Mouse (Mus musculus) limb, embryonic 11.5 days (tissue): ENCODE measurements at regions not wholly inside any gene's neighbourhood (a gene's known extent, or its start where the extent isn't known, plus 50 kb on each side); places are given as distances from the start of the nearest gene placed in this dataset.

ENCODE experiments used
- ATAC-seq: fragments of 200-750 bp; cut with Nextera tagmentation; 2 replicates; pipeline ENCODE4 v1.8.0; 2017; ENCODE audit warnings: low read depth; ENCODE audit not compliant: insufficient number of reproducible peaks, low FRiP score, low TSS enrichment
- DNase-seq: peaks from one replicate; pipeline ENCODE4 v3.0.0-alpha.2; 2015; ENCODE audit warnings: low spot score
- H3K27ac ChIP-seq: fragments of 300-500 bp; sonication (generic); replicated peaks from 2 replicates; pipeline ENCODE4 v1.5.1; 2014; ENCODE audit warnings: low read depth, mild to moderate bottlenecking, low read length
- H3K27me3 ChIP-seq: fragments of 300-500 bp; sonication (generic); 2 replicates; pipeline ENCODE4 v1.6.1; 2014; ENCODE audit warnings: mild to moderate bottlenecking, low read length, mixed read lengths; ENCODE audit not compliant: control insufficient read depth, insufficient read depth
- H3K36me3 ChIP-seq: fragments of 300-500 bp; sonication (generic); 2 replicates; pipeline ENCODE4 v1.6.1; 2014; ENCODE audit warnings: mild to moderate bottlenecking, low read length, moderate library complexity, mixed read lengths; ENCODE audit not compliant: control insufficient read depth, insufficient read depth
- H3K4me1 ChIP-seq: fragments of 300-500 bp; sonication (generic); 2 replicates; pipeline ENCODE4 v1.6.1; 2014; ENCODE audit warnings: low read length, mixed read lengths; ENCODE audit not compliant: control insufficient read depth, insufficient read depth
- H3K4me2 ChIP-seq: fragments of 300-500 bp; sonication (generic); 2 replicates; pipeline ENCODE4 v1.6.1; 2014; ENCODE audit warnings: low read depth, mild to moderate bottlenecking, moderate library complexity; ENCODE audit not compliant: severe bottlenecking
- H3K4me3 ChIP-seq: fragments of 300-500 bp; sonication (generic); 2 replicates; pipeline ENCODE4 v1.5.1; 2014; ENCODE audit warnings: low read depth, low read length
- H3K9ac ChIP-seq: fragments of 300-500 bp; sonication (generic); 2 replicates; pipeline ENCODE4 v1.6.1; 2014; ENCODE audit warnings: mild to moderate bottlenecking, low read length
- H3K9me3 ChIP-seq: fragments of 300-500 bp; sonication (generic); 2 replicates; pipeline ENCODE4 v1.6.1; 2016; ENCODE audit warnings: low read length; ENCODE audit not compliant: control insufficient read depth
- WGBS: fragments of 180-500 bp; shearing (Covaris S2); extraction: QIAGEN DNeasy Blood & Tissue Kit; methylation state at CpG from one replicate; pipeline ENCODE4 v1.1.7; 2014; 5-methylcytosine and 5-hydroxymethylcytosine counted together

GRCm38 (mm10) chr16:54770871-54771270 is 526.9 kb downstream of the Zpld1 start:
- DNase-seq = no peak
- no peak overlapping the region for H3K4me3 ChIP-seq
- no peak overlapping the region for H3K27ac ChIP-seq
- 93% methylated on average over 4 of the region's 4 CpGs for WGBS
- ATAC-seq = no peak
- H3K36me3 ChIP-seq = no peaks in the 10 kb centered on the region
- no peaks in the 10 kb centered on the region for H3K27me3 ChIP-seq
- H3K4me2 ChIP-seq = no peak overlapping the region
- H3K9ac ChIP-seq = no peak overlapping the region
- no peaks in the 10 kb centered on the region for H3K9me3 ChIP-seq
- no peaks in the 10 kb centered on the region for H3K4me1 ChIP-seq

DNA sequence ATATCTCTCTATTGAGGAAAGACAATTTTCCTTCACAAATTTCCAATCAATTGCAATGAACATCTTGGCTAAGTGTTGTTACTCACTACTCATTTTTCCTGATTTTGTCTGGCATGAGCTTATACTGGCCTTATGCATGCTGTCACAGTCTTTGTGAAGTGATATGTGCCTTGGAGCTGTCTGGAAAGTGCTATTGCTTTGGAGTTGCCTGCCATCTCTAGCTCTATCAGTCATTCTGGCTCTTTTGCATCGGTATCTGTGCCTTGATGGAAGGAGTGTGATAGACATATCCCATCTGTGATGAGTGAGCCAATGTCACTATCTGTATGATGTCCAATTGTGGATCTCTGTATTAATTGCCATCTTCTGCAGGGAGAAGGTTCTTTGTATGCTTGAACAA is 553.6 kb downstream of the Zpld1 start:
- Histone ChIP-seq H3K27ac (no peak overlapping the region), H3K4me2 (no peak overlapping the region), H3K4me3 (no peak overlapping the region), H3K36me3 (no peaks in the 10 kb centered on the region), H3K9me3 (no peaks in the 10 kb centered on the region), H3K9ac (no peak overlapping the region), H3K4me1 (no peaks in the 10 kb centered on the region), H3K27me3 (no peaks in the 10 kb centered on the region)
- ATAC-seq (no peak), DNase-seq (no peak)
- 79% methylated on average over 1 of the region's 1 CpGs for WGBS

DNA sequence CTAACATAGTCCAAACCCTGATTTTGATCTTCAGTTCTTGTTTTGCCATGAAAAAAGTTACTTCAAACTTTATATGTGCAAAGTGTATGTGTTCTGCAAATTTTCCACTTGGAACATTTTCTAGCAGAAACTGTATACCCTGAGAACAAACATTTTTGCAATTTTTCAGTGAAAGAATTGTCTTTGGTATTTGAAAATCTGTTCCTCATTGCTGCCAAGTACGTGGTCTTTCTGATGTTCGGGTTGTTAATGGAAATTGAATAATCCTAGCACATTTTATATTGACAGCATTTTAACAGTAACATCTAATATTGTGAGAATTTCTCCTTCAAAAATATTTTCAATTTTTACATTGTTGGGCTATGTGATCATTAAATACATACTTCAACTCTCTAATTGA is 564.3 kb downstream of the Zpld1 start:
- no peaks in the 10 kb centered on the region for H3K4me1 ChIP-seq
- ATAC-seq (no peak), DNase-seq (no peak)
- no peak overlapping the region for H3K4me2 ChIP-seq
- H3K9ac ChIP-seq = no peak overlapping the region
- H3K27me3 ChIP-seq = no peaks in the 10 kb centered on the region
- no peak overlapping the region for H3K27ac ChIP-seq
- no peaks in the 10 kb centered on the region for H3K9me3 ChIP-seq
- no peak overlapping the region for H3K4me3 ChIP-seq
- no peaks in the 10 kb centered on the region for H3K36me3 ChIP-seq
- WGBS = 83% methylated on average over 2 of the region's 2 CpGs

GRCm38 (mm10) chr16:54707880-54708279 is 589.9 kb downstream of the Zpld1 start:
- Histone ChIP-seq H3K9me3 (no peaks in the 10 kb centered on the region), H3K4me1 (no peaks in the 10 kb centered on the region), H3K27me3 (no peaks in the 10 kb centered on the region), H3K27ac (no peak overlapping the region), H3K36me3 (no peaks in the 10 kb centered on the region), H3K4me3 (no peak overlapping the region), H3K9ac (no peak overlapping the region), H3K4me2 (no peak overlapping the region)
- no peak for ATAC-seq
- no peak for DNase-seq
- WGBS = 95% methylated on average over 3 of the region's 3 CpGs

DNA sequence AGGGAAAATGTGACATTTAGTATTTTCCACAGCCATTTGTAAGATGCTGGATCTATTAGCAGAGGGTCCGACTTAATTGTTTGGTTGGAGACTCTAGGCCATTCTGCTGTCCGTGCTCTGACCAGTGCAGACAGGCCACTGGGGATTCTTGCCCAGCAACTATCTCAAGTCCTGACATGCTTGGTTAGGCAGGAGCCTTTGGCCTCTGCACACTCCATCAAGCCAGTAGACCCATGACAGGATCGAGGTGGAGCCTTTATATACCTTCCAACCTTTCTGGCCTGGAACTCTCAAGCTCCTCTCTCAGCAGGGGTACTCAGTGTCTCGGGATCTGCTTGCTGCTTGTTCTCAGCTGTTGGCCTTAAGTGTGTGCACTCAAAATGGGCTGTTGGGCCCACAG is 615.0 kb downstream of the Zpld1 start:
- Histone ChIP-seq H3K4me1 (no peaks in the 10 kb centered on the region), H3K4me2 (no peak overlapping the region), H3K27me3 (no peaks in the 10 kb centered on the region), H3K4me3 (no peak overlapping the region), H3K9me3 (no peaks in the 10 kb centered on the region), H3K9ac (no peak overlapping the region), H3K27ac (no peak overlapping the region), H3K36me3 (no peaks in the 10 kb centered on the region)
- DNase-seq (peak; percentile 21), ATAC-seq (no peak)
- 37% methylated on average over 4 of the region's 4 CpGs for WGBS

DNA sequence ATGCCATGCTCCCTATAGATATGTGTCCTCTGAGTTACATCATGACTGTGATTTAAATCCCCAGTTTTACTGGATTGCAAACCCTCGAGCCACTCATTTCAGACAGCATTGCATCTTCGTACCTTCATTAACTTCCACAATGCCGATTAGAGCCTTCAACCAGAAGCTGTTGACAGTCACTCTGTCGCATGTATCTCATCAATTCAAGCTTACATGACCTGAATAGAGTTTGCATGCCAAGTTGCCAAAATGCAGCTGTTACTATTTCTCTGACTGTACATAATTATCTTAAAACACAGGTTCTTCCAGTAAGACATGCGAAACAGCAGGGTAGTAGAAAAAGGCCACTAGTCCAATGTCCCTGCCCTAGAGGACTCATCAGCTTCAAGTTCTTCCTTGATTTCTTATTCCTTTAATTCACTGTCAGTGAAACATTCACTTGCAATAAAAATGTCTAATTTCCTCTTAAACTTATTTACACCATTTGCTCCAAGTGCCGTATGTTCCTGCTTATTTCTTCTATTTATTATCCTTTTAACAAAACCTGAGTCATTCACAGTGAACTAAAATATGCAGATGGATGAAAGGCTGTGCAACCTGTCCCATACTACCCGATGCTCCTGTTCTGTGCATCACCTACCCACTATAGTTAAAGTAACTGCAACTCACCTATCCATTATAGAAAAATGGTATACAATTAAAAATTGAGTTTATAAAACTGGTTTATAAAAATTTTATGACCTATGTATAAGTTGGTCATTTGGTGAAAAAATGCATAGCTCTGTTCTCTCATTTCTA is 648.9 kb downstream of the Zpld1 start:
- no peaks in the 10 kb centered on the region for H3K4me1 ChIP-seq
- no peak overlapping the region for H3K4me3 ChIP-seq
- no peaks in the 10 kb centered on the region for H3K36me3 ChIP-seq
- H3K9me3 ChIP-seq = no peaks in the 10 kb centered on the region
- H3K4me2 ChIP-seq = no peak overlapping the region
- ATAC-seq = no peak
- H3K9ac ChIP-seq = no peak overlapping the region
- H3K27ac ChIP-seq = no peak overlapping the region
- DNase-seq = no peak
- 81% methylated on average over 7 of the region's 7 CpGs for WGBS
- no peaks in the 10 kb centered on the region for H3K27me3 ChIP-seq

DNA sequence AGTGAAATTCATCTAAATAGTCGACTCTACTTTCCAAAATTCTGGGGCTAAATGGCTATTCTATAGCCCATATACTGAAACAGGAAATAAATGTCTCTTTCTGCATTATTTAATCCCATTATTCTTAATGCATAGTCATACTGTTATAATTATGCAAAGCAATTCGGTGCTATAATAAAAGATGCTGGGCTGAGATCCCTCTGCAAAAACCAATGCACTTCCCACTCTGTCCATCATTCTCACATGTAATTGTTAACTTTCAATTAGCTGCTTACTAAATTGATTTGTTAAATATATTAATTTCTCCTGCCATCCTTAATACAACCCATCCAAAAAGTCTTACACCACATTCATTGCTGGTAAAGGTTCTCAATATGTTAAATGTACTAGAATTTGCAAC is 650.0 kb downstream of the Zpld1 start:
- no peak overlapping the region for H3K9ac ChIP-seq
- 87% methylated on average over 2 of the region's 2 CpGs for WGBS
- H3K4me3 ChIP-seq = no peak overlapping the region
- ATAC-seq (no peak), DNase-seq (no peak)
- no peak overlapping the region for H3K27ac ChIP-seq
- no peaks in the 10 kb centered on the region for H3K27me3 ChIP-seq
- no peaks in the 10 kb centered on the region for H3K36me3 ChIP-seq
- H3K9me3 ChIP-seq = no peaks in the 10 kb centered on the region
- no peak overlapping the region for H3K4me2 ChIP-seq
- H3K4me1 ChIP-seq = no peaks in the 10 kb centered on the region

DNA sequence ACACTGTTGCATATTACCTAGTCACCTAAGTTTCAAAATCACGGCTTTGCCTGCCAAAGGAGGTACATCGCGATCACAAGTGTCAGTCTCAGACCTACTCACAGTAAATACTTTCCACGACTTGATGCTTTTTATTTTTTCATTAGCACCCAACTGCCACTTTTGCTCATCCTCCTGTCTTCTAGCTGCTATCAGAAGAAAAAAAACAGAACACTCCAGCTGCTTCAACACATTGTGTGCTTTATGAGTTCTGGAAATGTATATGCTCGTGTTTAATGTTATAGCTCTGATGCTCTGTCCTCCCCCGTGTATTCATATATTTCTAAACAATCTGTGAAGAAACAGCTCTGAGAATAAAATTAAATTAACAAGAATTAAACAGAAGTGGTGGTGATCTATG is 651.5 kb downstream of the Zpld1 start:
- no peak for ATAC-seq
- no peaks in the 10 kb centered on the region for H3K36me3 ChIP-seq
- no peak for DNase-seq
- H3K9ac ChIP-seq = no peak overlapping the region
- H3K9me3 ChIP-seq = no peaks in the 10 kb centered on the region
- WGBS = 94% methylated on average over 6 of the region's 6 CpGs
- no peaks in the 10 kb centered on the region for H3K4me1 ChIP-seq
- H3K4me3 ChIP-seq = no peak overlapping the region
- no peak overlapping the region for H3K27ac ChIP-seq
- H3K27me3 ChIP-seq = no peaks in the 10 kb centered on the region
- H3K4me2 ChIP-seq = no peak overlapping the region

GRCm38 (mm10) chr16:54629183-54629582 is 668.6 kb downstream of the Zpld1 start:
- no peaks in the 10 kb centered on the region for H3K27me3 ChIP-seq
- H3K9me3 ChIP-seq = no peaks in the 10 kb centered on the region
- WGBS = 79% methylated on average over 1 of the region's 1 CpGs
- ATAC-seq = no peak
- no peak for DNase-seq
- H3K4me1 ChIP-seq = no peaks in the 10 kb centered on the region
- H3K36me3 ChIP-seq = no peaks in the 10 kb centered on the region
- H3K4me3 ChIP-seq = no peak overlapping the region
- no peak overlapping the region for H3K27ac ChIP-seq
- no peak overlapping the region for H3K4me2 ChIP-seq
- H3K9ac ChIP-seq = no peak overlapping the region
